Mouse (Mus musculus): ENCODE data around the gene Eps15l1.

DNA sequence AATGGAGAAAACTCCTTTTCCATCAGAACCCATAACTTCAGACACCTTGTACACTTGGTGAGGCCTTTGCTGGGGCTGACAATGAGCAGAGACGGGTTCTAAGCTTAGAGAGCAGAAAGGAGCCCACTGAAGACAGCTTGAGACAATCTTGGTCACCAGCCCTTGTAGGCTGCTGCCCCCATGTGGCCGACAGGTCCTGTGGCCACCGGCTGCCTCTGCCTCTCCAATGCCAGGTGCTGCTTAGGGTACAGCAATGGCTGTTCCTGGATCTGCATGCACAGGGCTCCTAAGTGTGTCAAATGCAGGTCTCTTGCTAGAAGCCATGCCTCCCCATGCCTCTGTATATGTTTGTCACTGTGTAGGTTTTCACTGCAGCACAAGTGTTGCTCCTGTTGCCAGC lies 55.4 kb downstream of the Eps15l1 start:
- TF ChIP-seq CTCF (IDR thresholded peaks at IDR 0.05; ENCODE audit: low read depth, low read length) (peak; percentile 97), POLR2A (IDR thresholded peaks at IDR 0.05; ENCODE audit: extremely low read depth, insufficient read depth, low read length) (no peak)
